Mouse (Mus musculus) limb, embryonic 10.5 days (tissue): ENCODE measurements at regions not wholly inside any gene's neighbourhood (a gene's known extent, or its start where the extent isn't known, plus 50 kb on each side); places are given as distances from the start of the nearest gene placed in this dataset.

Experiments used
- DNase-seq: peaks from one replicate; pipeline ENCODE4 v3.0.0-alpha.2; 2017; ENCODE audit warnings: low spot score
- H3K27ac ChIP-seq: fragments of 300-500 bp; sonication (generic); 2 replicates; pipeline ENCODE4 v1.5.1; 2016; ENCODE audit warnings: mild to moderate bottlenecking
- H3K27me3 ChIP-seq: fragments of 300-500 bp; sonication (generic); 2 replicates; pipeline ENCODE4 v1.6.1; 2016; ENCODE audit warnings: low read depth, mild to moderate bottlenecking; ENCODE audit not compliant: poor library complexity, severe bottlenecking
- H3K36me3 ChIP-seq: fragments of 300-500 bp; sonication (generic); 2 replicates; pipeline ENCODE4 v1.6.1; 2016; ENCODE audit warnings: mild to moderate bottlenecking, moderate library complexity
- H3K4me1 ChIP-seq: fragments of 300-500 bp; sonication (generic); 2 replicates; pipeline ENCODE4 v1.6.1; 2016
- H3K4me3 ChIP-seq: fragments of 300-500 bp; sonication (generic); 2 replicates; pipeline ENCODE4 v1.5.1; 2016; ENCODE audit warnings: mild to moderate bottlenecking, moderate library complexity
- H3K9me3 ChIP-seq: fragments of 300-500 bp; sonication (generic); replicated peaks from 2 replicates; pipeline ENCODE4 v1.6.1; 2016; ENCODE audit warnings: mild to moderate bottlenecking
- WGBS: fragments of 180-500 bp; shearing (Covaris S2); methylation state at CpG from one replicate; pipeline ENCODE4 v1.1.7; 2016; 5-methylcytosine and 5-hydroxymethylcytosine counted together

DNA sequence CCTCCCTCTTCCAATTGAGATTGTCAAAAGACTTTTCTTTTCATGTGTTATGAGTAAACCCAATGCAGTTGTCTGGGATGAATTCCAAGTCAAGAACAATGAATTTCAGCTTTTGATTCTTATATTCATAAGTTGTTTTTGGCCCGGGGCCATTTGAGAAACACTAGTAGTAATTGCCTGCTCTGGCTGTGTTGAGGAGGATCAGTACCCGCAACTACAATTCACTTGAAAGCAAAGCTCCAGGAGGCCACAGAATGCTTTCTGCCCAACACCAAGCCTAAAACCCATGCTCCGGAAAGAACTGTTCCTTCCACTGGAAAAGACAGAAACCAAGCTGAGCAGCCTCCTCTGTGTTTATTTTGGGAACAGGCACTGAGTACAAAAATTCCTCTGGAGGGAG lies 174.1 kb upstream of the Mad2l1 start:
- Histone ChIP-seq H3K27me3 (no peaks in the 10 kb centered on the region), H3K9me3 (no peaks in the 10 kb centered on the region), H3K4me3 (no peak overlapping the region), H3K27ac (no peak overlapping the region), H3K36me3 (no peaks in the 10 kb centered on the region), H3K4me1 (no peaks in the 10 kb centered on the region)
- DNase-seq: no peak
- WGBS: 85% methylated on average over 3 of the region's 3 CpGs

DNA sequence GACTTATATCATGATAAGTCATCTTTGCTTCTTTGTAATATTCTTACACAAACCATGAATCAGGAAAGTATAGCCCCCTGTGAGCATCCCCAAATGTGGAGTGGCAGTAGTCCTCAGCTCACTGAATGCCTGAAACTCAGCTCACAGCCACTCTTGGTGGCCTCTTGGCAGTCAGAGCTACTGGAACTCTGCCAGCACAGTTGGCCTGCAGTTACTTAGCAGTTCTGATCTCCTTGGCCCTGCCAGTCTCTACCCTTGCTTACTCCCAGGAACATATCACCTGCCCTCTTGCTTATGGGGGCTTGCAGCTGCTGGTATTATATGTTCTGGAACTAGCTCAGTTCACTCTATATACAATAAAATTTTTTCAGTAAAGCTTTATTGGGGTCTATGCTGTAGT lies 167.9 kb upstream of the Mad2l1 start:
- no peaks in the 10 kb centered on the region for H3K4me1 ChIP-seq
- no peaks in the 10 kb centered on the region for H3K36me3 ChIP-seq
- DNase-seq: no peak
- no peaks in the 10 kb centered on the region for H3K9me3 ChIP-seq
- H3K27me3 ChIP-seq: no peaks in the 10 kb centered on the region
- no peak overlapping the region for H3K27ac ChIP-seq
- no peak overlapping the region for H3K4me3 ChIP-seq

DNA sequence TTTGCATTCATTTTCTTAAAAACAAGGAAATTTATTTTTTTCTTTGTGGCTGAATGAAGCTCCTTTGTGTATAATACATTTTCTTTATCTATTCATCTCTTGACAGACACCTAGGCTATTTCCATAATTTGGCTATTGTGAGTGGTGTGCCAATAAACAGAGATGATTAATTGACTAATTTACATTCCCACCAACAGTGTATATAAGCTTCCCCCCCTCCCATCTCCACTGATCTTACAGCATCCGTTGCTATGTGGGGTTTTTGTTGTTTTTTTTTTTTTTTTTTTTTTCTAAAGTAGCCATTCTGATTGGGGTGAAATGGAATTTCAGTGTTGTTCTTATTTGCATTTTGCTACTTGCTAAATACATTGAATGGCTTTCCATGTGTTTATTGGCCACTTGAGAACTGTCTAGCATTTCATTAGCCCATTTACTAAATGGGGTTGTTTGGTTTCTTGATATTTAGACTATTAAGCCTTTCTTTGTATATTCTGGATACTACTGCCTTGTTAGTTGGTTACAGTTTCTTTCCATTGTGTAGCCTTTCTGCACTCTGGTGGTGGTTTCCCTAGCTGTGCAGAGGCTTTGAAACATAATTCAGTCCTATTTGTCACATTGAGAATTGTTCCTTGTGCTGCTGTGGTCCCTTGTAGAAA lies 153.8 kb upstream of the Mad2l1 start:
- no peaks in the 10 kb centered on the region for H3K36me3 ChIP-seq

DNA sequence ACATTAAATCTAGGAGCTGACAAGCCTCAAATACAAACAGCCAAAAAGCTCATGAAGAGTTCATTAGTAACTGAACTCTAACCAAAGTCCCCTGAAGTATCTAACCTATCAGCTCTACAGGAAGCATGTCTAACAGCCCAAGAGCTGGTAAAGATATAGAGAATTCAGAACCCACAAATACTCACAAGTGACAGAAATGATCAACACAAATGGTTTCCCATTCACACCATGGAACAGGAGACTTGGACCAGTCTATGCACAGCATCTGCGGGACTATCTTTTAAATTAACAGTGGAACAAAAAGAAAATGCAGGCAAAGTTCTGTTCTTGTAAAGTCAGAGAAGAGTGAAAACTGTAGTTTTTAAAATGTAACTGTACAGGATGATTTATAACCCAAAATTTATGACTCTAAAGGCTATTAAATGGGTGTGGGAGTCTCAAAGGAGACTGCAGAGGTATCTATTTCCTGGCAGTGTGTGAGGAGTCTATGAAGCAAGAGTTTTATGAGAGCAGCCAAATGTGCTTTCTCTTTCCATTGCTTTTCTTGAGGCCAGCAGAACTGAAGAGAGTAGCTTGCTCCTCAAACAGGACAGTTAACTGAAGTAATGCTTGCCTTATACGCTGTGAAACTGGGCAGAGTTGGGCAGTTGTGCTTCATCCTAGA lies 152.7 kb upstream of the Mad2l1 start:
- 87% methylated on average over 2 of the region's 2 CpGs for WGBS
- Histone ChIP-seq H3K27me3 (no peaks in the 10 kb centered on the region), H3K36me3 (no peaks in the 10 kb centered on the region), H3K4me3 (no peak overlapping the region), H3K4me1 (no peaks in the 10 kb centered on the region; the same call in 1 of the 2 replicates), H3K27ac (no peak overlapping the region), H3K9me3 (no peaks in the 10 kb centered on the region)
- no peak for DNase-seq

More for the DNA sequence above, 153.8 kb upstream of the Mad2l1 start:
- no peaks in the 10 kb centered on the region; the same call in 1 of the 2 replicates for H3K4me1 ChIP-seq
- 77% methylated on average over 1 of the region's 1 CpGs for WGBS
- no peaks in the 10 kb centered on the region for H3K27me3 ChIP-seq
- H3K27ac ChIP-seq: no peak overlapping the region
- H3K4me3 ChIP-seq: no peak overlapping the region
- H3K9me3 ChIP-seq: no peaks in the 10 kb centered on the region
- no peak for DNase-seq

DNA sequence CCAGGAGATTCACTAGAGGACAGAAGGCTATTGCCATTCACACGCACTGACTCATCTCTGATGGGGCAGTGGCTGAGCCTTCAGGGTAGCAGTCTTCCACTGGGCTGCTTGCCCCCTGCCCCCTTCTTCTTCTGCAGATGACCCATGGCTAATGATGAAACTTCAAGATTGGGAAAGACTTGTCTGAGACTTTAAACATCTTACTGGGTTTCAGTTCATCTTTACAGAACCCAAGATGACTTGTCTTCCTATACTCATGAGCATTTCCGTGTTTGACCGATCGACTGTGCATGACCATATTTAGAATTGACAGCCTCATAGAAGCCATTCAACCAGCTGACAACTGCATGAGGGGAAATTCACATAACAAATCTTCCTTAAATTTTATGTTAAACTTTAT lies 140.0 kb upstream of the Mad2l1 start:
- WGBS: 92% methylated on average over 4 of the region's 4 CpGs
- no peak for DNase-seq

DNA sequence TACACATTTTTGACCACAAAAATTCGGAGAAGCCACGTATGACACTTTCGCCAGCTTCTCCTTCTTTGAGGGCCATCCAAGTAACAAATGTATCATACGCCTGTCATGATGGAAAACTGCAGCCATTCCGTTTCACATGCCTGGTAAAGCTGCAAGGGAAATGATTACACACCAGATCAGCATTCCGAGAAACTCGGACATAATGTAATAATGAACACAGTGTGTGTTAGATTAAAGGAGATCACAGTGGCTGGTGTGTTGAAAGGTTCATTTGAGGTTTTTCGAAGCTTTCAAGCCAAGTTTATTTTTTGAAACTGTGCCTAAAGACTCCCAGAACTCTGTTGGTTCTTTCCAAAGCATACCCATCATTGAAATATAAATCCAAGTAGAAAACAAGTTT lies 137.8 kb upstream of the Mad2l1 start:
- Histone ChIP-seq H3K4me3 (no peak overlapping the region), H3K36me3 (no peaks in the 10 kb centered on the region), H3K27ac (no peak overlapping the region), H3K4me1 (peaks cover 8% of the 10 kb centered on the region), H3K27me3 (no peaks in the 10 kb centered on the region), H3K9me3 (no peaks in the 10 kb centered on the region)
- DNase-seq: no peak
- 91% methylated on average over 8 of the region's 8 CpGs for WGBS

More for the DNA sequence above, 140.0 kb upstream of the Mad2l1 start:
- Histone ChIP-seq H3K4me3 (no peak overlapping the region), H3K36me3 (no peaks in the 10 kb centered on the region), H3K9me3 (no peaks in the 10 kb centered on the region), H3K4me1 (no peaks in the 10 kb centered on the region), H3K27me3 (no peaks in the 10 kb centered on the region), H3K27ac (no peak overlapping the region)

DNA sequence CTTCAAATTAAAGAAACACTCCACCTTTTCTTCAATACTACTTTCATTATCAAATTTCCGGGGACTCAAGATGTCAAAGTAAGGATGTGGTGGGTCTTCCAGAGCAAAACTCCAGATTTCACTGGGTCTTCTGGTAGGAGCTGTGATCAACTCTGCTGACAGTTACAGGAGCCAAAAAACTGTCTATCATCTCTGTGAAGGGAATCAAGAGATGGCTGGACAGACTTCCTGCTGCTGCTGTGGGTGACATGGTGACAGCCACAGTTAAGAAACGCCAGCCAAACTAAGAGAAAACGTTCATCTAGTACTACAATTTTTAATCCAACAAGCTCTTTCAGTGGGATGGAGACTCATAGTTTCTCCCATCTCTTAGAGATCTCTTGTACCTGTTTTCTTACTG lies 136.5 kb upstream of the Mad2l1 start:
- no peak for DNase-seq
- Histone ChIP-seq H3K36me3 (no peaks in the 10 kb centered on the region), H3K9me3 (no peaks in the 10 kb centered on the region), H3K27me3 (no peaks in the 10 kb centered on the region), H3K27ac (no peak overlapping the region), H3K4me1 (peaks cover 8% of the 10 kb centered on the region), H3K4me3 (no peak overlapping the region)
- 83% methylated on average over 3 of the region's 3 CpGs for whole genome bisulfite sequencing

DNA sequence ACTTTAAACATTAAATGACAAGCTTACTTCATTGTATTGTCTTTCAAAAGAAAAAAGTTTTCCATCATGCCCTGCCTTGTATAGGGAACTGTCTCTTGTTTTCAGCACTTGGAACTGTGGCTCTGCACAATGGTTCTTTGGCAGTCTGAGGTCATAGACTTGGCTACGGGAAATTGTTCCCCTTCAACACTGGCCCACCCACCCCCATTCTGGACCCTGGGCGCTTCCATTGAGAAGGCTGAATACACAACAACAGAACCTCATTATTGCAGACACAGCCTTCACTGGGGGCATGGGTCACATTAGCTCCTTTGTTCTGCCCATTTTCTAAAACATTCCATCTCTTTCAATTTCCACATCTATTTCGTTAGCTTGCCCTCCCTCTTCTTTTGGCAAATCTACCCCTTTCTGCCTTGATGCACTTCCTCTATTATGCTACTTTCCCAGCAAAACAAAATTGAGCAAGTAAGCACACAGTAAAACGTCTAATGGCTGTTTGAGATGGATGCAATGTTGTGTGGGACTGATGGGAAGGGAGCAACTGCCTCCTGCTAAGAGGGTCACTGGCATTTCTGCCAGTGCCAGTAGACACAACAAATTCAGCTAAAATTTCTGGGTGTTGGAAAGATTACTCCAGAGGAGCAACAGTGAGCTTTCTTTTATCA lies 136.0 kb upstream of the Mad2l1 start:
- DNase-seq: no peak
- no peak overlapping the region for H3K27ac ChIP-seq
- no peak overlapping the region for H3K4me3 ChIP-seq
- no peaks in the 10 kb centered on the region for H3K36me3 ChIP-seq
- H3K9me3 ChIP-seq: no peaks in the 10 kb centered on the region
- H3K27me3 ChIP-seq: no peaks in the 10 kb centered on the region
- 76% methylated on average over 4 of the region's 4 CpGs for WGBS
- peaks cover 8% of the 10 kb centered on the region for H3K4me1 ChIP-seq

DNA sequence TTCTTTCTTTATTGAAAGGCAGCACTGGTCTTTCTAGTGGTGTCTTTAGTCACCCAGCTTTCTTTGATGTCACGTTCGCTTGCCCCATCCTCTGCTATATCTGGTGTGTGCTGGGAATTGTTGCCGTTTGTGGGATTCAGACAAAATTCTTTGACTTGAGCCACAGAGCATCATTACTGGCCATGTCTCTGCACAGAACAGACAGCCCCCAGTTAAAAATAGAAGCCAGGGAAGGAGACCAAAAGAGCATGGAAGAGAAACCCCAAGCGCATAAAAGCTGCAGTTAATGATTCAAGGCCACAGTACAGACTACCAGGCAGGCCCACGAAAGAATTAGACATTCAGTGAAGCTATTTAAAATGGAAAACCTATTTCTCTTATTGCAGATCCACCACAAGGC lies 133.7 kb upstream of the Mad2l1 start:
- H3K4me1 ChIP-seq: peaks cover 8% of the 10 kb centered on the region
- H3K9me3 ChIP-seq: no peaks in the 10 kb centered on the region
- no peak for DNase-seq
- no peaks in the 10 kb centered on the region for H3K36me3 ChIP-seq
- no peak overlapping the region for H3K4me3 ChIP-seq
- 51% methylated on average over 5 of the region's 5 CpGs for WGBS
- H3K27me3 ChIP-seq: no peaks in the 10 kb centered on the region
- peak overlapping the region; percentile 66; the same call in 1 of the 2 replicates for H3K27ac ChIP-seq

DNA sequence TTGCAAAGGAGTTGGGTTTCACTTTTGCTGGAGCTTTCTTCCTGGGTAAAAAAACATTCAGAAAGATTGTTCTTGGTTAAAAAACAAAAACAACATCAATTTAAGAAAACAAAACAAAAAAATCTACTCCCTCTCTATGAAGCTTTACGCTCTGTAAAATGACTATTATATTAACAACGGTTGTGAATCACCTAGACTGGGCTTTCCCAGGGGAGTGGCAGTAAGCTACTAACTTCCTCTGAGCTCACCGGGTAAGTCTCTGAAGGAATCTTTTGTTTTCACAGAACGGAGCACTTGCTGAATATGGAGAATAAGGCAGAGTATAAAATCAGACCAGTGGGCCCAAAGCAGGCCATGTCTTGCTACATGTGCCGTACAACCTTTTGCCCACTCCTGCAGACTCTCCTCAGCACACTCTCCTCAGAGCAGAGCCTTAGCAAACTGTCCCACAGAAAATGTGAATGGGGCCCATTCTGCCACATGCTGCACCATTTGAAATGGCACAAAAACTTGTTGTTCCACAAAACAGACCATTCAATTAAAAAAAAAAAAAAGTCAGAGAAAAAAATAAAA lies 133.2 kb upstream of the Mad2l1 start:
- Histone ChIP-seq H3K9me3 (no peaks in the 10 kb centered on the region), H3K4me3 (no peak overlapping the region), H3K4me1 (peaks cover 8% of the 10 kb centered on the region), H3K27ac (peak overlapping the region; percentile 66; the same call in 1 of the 2 replicates), H3K27me3 (no peaks in the 10 kb centered on the region), H3K36me3 (no peaks in the 10 kb centered on the region)
- 62% methylated on average over 5 of the region's 5 CpGs for WGBS
- no peak for DNase-seq

DNA sequence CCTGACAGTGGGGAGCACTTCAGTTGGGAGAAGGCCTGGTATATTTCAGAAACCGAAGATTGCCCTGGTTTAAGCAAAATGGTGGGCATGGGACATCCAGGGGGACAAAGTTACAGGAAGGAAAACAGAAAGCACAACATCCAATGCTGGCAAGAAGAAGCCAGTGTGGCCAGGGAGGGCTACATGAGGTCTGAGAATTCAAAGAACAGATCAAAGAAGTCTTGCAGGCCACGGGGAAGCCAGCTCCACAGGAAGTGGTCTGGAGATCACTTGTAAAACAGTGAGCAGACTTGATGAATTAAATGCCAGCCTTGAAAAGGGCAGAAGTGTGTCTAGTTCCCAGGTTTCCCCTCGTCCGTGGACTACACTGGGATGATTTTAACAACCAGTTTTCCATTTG lies 120.4 kb upstream of the Mad2l1 start:
- Histone ChIP-seq H3K4me3 (no peak overlapping the region), H3K27ac (peak overlapping the region; percentile 74), H3K36me3 (no peaks in the 10 kb centered on the region), H3K9me3 (no peaks in the 10 kb centered on the region), H3K4me1 (peaks cover 22% of the 10 kb centered on the region), H3K27me3 (no peaks in the 10 kb centered on the region)
- DNase-seq: peak; percentile 38
- 21% methylated on average over 4 of the region's 4 CpGs for WGBS

DNA sequence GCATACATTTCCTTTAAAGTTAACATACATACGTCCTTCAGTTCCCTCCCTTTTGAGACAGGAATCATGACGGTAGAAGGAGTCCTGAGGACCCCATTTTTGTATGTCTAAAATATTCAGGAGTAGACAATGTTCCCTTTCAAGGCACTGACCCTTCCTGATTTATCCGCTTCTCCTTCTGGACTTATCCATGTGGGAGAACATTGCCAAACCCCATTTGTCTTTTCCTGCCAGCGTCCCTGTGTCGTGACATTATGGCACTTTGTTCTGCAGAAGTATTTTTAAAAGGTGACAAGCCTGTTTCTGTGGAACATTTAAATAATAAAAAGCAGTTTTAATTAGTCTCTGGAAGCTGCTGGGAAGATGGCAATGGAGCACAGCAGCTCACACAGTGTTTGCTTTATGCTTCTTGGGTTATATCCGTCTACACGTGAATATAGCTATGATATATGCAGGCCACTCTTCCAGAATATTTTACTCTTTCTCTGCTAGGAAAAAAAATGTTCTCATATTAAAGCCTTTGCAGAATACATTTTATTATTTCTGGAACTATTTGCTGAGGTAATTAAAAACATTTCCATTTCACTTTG lies 115.6 kb upstream of the Mad2l1 start:
- 60% methylated on average over 7 of the region's 7 CpGs for WGBS
- no peaks in the 10 kb centered on the region for H3K27me3 ChIP-seq
- peaks cover 20% of the 10 kb centered on the region for H3K4me1 ChIP-seq
- no peaks in the 10 kb centered on the region for H3K36me3 ChIP-seq
- H3K9me3 ChIP-seq: no peaks in the 10 kb centered on the region
- H3K27ac ChIP-seq: no peak overlapping the region
- H3K4me3 ChIP-seq: no peak overlapping the region
- DNase-seq: no peak

DNA sequence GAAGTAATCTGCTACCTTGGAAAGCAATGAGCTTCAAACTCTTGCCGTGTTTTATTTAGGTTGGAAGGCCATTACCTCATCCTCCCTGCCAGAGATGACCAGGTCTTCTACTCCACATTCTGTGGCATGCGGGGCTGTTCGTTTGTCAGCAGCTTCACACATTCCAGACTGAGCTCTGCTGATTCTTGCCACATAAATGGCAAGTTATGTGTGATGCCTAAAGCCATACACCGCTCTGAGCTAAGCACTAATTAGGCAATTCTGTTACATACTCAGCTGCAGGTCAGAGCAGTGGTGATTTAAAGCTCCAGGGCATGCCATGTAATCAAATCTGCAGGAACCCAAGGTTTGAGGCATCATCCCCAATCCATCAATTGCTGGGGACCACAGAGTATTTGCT lies 106.8 kb upstream of the Mad2l1 start:
- no peak overlapping the region for H3K27ac ChIP-seq
- no peaks in the 10 kb centered on the region for H3K36me3 ChIP-seq
- no peaks in the 10 kb centered on the region for H3K27me3 ChIP-seq
- no peak overlapping the region for H3K4me3 ChIP-seq
- peak; percentile 30 for DNase-seq
- 52% methylated on average over 4 of the region's 4 CpGs for WGBS
- H3K4me1 ChIP-seq: peaks cover 8% of the 10 kb centered on the region; the same call in 1 of the 2 replicates
- no peaks in the 10 kb centered on the region for H3K9me3 ChIP-seq
